Mouse (Mus musculus) CD4-positive helper T cell, adult 2 months (primary cell): ENCODE measurements around the gene Pogz.
"Not testable (repeated sequence)": the region's sequence is repeated elsewhere in the genome, so short reads cannot be mapped to it uniquely, and the experiment has no call there.

Experiments used
- DNase-seq: peaks from one replicate; pipeline ENCODE4 v3.0.0-alpha.2; 2012; ENCODE audit warnings: low read depth, missing footprints, low spot score

Pogz gene

GRCm38 (mm10) chr3:94915903-94916741, 78.8 kb downstream of the Pogz start:
- DNase-seq = peak; percentile 63

GRCm38 (mm10) chr3:94917816-94918361, 80.5 kb downstream of the Pogz start:
- no peak for DNase-seq

DNA sequence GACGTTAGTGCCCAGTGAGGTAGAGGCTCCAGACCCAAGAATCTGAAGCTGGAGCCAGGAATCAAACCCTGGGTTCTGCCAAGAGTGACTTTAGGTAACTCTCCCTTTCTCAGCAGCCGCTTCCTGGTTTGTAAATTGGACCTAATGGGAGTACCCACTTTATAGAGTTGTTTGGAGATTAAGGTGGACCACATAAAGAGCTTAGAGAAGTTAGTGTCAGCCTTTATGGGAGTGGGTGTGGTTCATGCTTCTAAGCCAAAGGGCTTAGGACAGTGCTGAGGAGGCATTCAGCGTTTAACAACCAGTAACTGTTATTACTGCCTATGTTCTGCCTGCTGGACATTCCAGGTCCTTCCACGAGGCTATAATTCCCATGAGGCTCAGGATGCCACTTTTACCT, 81.5 kb downstream of the Pogz start:
- DNase-seq = no peak

- no peak for DNase-seq
These were observed 83.7 kb downstream of the Pogz start for GRCm38 (mm10) chr3:94921104-94921503.

DNA sequence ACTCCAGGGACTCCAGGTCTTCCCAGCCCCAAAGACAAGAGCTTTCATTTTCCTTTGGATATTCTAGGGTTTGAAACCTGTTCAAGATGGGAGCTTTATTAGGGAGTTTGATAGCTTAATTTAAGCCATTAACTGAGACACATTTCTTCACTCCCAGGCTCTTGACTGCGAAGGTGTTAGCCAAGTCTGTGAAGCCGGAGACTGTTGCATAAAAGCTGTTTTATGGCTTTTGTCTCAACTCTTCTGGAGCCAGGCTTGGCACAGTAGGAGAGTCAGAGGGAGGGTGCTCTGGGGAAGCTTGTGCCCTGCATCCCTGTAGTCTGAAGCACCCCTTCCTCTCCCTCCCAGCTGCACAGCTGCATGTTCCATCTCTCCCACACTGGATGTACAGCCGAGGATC, 85.0 kb downstream of the Pogz start:
- DNase-seq = no peak

- DNase-seq = no peak
These were observed 87.3 kb downstream of the Pogz start for GRCm38 (mm10) chr3:94924688-94925087.

- DNase-seq = not testable (repeated sequence)
These were observed 89.0 kb downstream of the Pogz start for GRCm38 (mm10) chr3:94926301-94926736.

- not testable (repeated sequence) for DNase-seq
These were observed 91.6 kb downstream of the Pogz start for GRCm38 (mm10) chr3:94928979-94929378.

GRCm38 (mm10) chr3:94930386-94931266, 93.3 kb downstream of the Pogz start:
- DNase-seq = not testable (repeated sequence)

DNA sequence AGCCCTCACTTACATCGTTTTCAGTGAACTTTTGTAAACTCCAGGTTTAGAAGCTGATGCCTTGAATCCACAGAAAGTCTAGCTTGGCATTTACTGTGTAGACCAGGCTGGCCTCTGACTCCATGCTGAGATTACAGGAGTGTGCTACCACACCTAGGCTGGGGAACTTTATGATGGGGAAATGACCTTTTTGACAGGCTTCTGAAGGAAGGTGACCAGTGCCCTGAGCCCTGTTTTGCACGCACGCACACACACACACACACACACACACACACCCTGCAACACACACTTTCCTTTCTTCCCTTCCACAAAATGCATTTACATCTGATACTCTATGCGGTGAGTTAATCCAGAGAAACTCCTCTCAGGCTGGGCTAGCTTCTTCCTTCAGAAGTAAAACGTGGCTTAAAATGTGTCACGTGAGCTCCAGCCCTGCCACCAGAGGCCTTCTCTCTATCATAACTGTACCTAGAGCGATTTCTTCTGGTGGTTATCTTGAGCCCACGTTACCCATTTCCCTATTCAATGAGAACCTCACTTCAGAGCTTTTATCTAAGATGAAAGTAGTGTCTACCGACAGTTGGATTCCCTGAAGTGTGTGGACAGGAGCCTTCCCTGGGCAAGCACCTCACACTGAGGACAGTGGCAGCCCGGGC, 94.2 kb downstream of the Pogz start:
- DNase-seq = not testable (repeated sequence)
